Mouse (Mus musculus) liver, adult 2 months (tissue): ENCODE measurements around the gene Capn13. TPM values are rescaled to one million over a fixed set of nuclear protein-coding genes. Genes with fewer than 3 reads are reported as not detected.

Experiments
- DNase-seq: peaks from one replicate; pipeline ENCODE4 v3.0.0-alpha.2; 2011; ENCODE audit warnings: low read depth, low spot score; ENCODE audit errors: extremely low read depth
- H3K27ac ChIP-seq: fragments of 200-500 bp; replicated peaks from 2 replicates; pipeline ENCODE4 v1.5.1; 2012; ENCODE audit warnings: low read depth, mild to moderate bottlenecking, control low read depth, inconsistent platforms, low read length; ENCODE audit not compliant: insufficient read depth
- H3K27me3 ChIP-seq: fragments of 200-500 bp; 2 replicates; pipeline ENCODE4 v1.6.1; 2012; ENCODE audit warnings: mild to moderate bottlenecking, moderate library complexity, low read length, inconsistent platforms; ENCODE audit not compliant: control insufficient read depth, insufficient read depth
- H3K36me3 ChIP-seq: fragments of 200-500 bp; 2 replicates; pipeline ENCODE4 v1.6.1; 2012; ENCODE audit warnings: low read length, inconsistent platforms; ENCODE audit not compliant: control insufficient read depth, insufficient read depth
- H3K4me1 ChIP-seq: fragments of 200-500 bp; 2 replicates; pipeline ENCODE4 v1.6.1; 2011; ENCODE audit warnings: low read length; ENCODE audit not compliant: control insufficient read depth, insufficient read depth
- H3K4me3 ChIP-seq: fragments of 200-500 bp; 2 replicates; pipeline ENCODE4 v1.5.1; 2011; ENCODE audit warnings: low read depth, mild to moderate bottlenecking, control low read depth, low read length, moderate library complexity; ENCODE audit not compliant: insufficient read depth
- H3K79me2 ChIP-seq: fragments of 200-500 bp; 2 replicates; pipeline ENCODE4 v1.6.1; 2012; ENCODE audit warnings: inconsistent platforms, mild to moderate bottlenecking, low read length, moderate library complexity; ENCODE audit not compliant: control insufficient read depth, insufficient read depth
- H3K9ac ChIP-seq: fragments of 200-500 bp; 2 replicates; pipeline ENCODE4 v1.6.1; 2012; ENCODE audit warnings: low read depth, mild to moderate bottlenecking, control low read depth, inconsistent platforms, low read length
- CTCF ChIP-seq: fragments of 200-500 bp; IDR thresholded peaks from 2 replicates; pipeline ENCODE4 v1.5.1; 2011; ENCODE audit warnings: low read depth, low read length, control low read depth
- POLR2A ChIP-seq: fragments of 200-500 bp; IDR thresholded peaks from 2 replicates; pipeline ENCODE4 v1.6.1; 2011; ENCODE audit warnings: low read length, control low read depth; ENCODE audit not compliant: insufficient read depth; ENCODE audit errors: extremely low read depth
- WGBS: fragments of 180-500 bp; shearing (Covaris S2); methylation state at CpG from one replicate; pipeline ENCODE4 v1.1.7; 2018; 5-methylcytosine and 5-hydroxymethylcytosine counted together
- polyA plus RNA-seq: library from polyadenylated mRNA; depleted of rRNA; stranded (reverse); fragments of >200 nt; gene quantifications from 2 replicates; pipeline ENCODE4 v1.2.3, GENCODE M21; 2012; rRNA removed
- total RNA-seq: library from RNA; depleted of rRNA; stranded (reverse); fragments of >200 nt; gene quantifications from 2 replicates; pipeline ENCODE4 v1.2.3, GENCODE M21; 2014; rRNA removed

The Capn13 gene
- total RNA-seq: 0.09 TPM in 1 of 2 replicates, not detected in the other
- 0.04 TPM in 1 of 2 replicates, not detected in the other for polyA plus RNA-seq

- Histone ChIP-seq H3K27me3 (no peaks in the 10 kb centered on the region), H3K79me2 (no peaks in the 10 kb centered on the region), H3K4me1 (no peaks in the 10 kb centered on the region), H3K9ac (no peak within 1 kb of the TSS), H3K27ac (no peak within 1 kb of the TSS), H3K4me3 (no peak within 1 kb of the TSS), H3K36me3 (no peaks in the 10 kb centered on the region)
- WGBS: 68% methylated on average over 2 of the region's 2 CpGs
- no peak for TF ChIP-seq POLR2A
- no peak for DNase-seq
Observed at GRCm38 (mm10) chr17:73400862-73401261, at the start of gene Capn13. Capn13 (minus strand) TSS chr17:73400866.

GRCm38 (mm10) chr17:73449104-73449503 is 48.4 kb upstream of the Capn13 start:
- DNase-seq: no peak
- H3K9ac ChIP-seq: no peak overlapping the region
- H3K27ac ChIP-seq: no peak overlapping the region
- H3K4me1 ChIP-seq: no peaks in the 10 kb centered on the region
- no peaks in the 10 kb centered on the region for H3K27me3 ChIP-seq
- TF ChIP-seq POLR2A: no peak
- no peak for TF ChIP-seq CTCF
- no peak overlapping the region for H3K4me3 ChIP-seq
- no peaks in the 10 kb centered on the region for H3K79me2 ChIP-seq
- H3K36me3 ChIP-seq: no peaks in the 10 kb centered on the region

- TF ChIP-seq CTCF (no peak), POLR2A (no peak)
- Histone ChIP-seq H3K27ac (no peak overlapping the region), H3K36me3 (no peaks in the 10 kb centered on the region), H3K4me3 (no peak overlapping the region), H3K4me1 (no peaks in the 10 kb centered on the region), H3K27me3 (no peaks in the 10 kb centered on the region), H3K79me2 (no peaks in the 10 kb centered on the region), H3K9ac (no peak overlapping the region)
- WGBS: 67% methylated on average over 1 of the region's 1 CpGs
- DNase-seq: peak; percentile 2
Observed at GRCm38 (mm10) chr17:73440798-73441197, 40.1 kb upstream of the Capn13 start.

GRCm38 (mm10) chr17:73432564-73433006 is 31.9 kb upstream of the Capn13 start:
- DNase-seq: no peak
- TF ChIP-seq CTCF: no peak
- TF ChIP-seq POLR2A: no peak
- no peaks in the 10 kb centered on the region for H3K27me3 ChIP-seq
- H3K36me3 ChIP-seq: no peaks in the 10 kb centered on the region
- H3K4me1 ChIP-seq: no peaks in the 10 kb centered on the region
- WGBS: 49% methylated on average over 2 of the region's 2 CpGs
- H3K27ac ChIP-seq: no peak overlapping the region
- H3K4me3 ChIP-seq: no peak overlapping the region
- no peaks in the 10 kb centered on the region for H3K79me2 ChIP-seq
- H3K9ac ChIP-seq: no peak overlapping the region

- H3K27me3 ChIP-seq: no peaks in the 10 kb centered on the region
- H3K36me3 ChIP-seq: no peaks in the 10 kb centered on the region
- no peak for TF ChIP-seq POLR2A
- no peak for TF ChIP-seq CTCF
- no peak for DNase-seq
- H3K27ac ChIP-seq: no peak overlapping the region
- WGBS: 86% methylated on average over 1 of the region's 1 CpGs
- no peak overlapping the region for H3K9ac ChIP-seq
- H3K4me3 ChIP-seq: no peak overlapping the region
- H3K4me1 ChIP-seq: no peaks in the 10 kb centered on the region
- no peaks in the 10 kb centered on the region for H3K79me2 ChIP-seq
Observed at GRCm38 (mm10) chr17:73432058-73432457, 31.4 kb upstream of the Capn13 start.

GRCm38 (mm10) chr17:73417382-73417781 is 16.7 kb upstream of the Capn13 start:
- WGBS: 72% methylated on average over 2 of the region's 2 CpGs
- no peak for DNase-seq
- H3K27me3 ChIP-seq: no peaks in the 10 kb centered on the region
- TF ChIP-seq CTCF: no peak
- TF ChIP-seq POLR2A: no peak
- H3K4me3 ChIP-seq: no peak overlapping the region
- H3K27ac ChIP-seq: no peak overlapping the region
- no peaks in the 10 kb centered on the region for H3K4me1 ChIP-seq
- no peaks in the 10 kb centered on the region for H3K36me3 ChIP-seq
- H3K79me2 ChIP-seq: no peaks in the 10 kb centered on the region
- H3K9ac ChIP-seq: no peak overlapping the region
